Mouse (Mus musculus): ENCODE measurements around the gene Spred2. TPM values are rescaled to one million over a fixed set of nuclear protein-coding genes. Genes with fewer than 3 reads are reported as not detected.

The Spred2 gene
- polyA plus RNA-seq, 1 experiment from 2014 or later = 7.1 TPM

- WGBS = 78% methylated on average over 7 of the region's 7 CpGs
- no peak overlapping the region for H3K27ac ChIP-seq
- H3K9ac ChIP-seq = no peak overlapping the region
- no peak overlapping the region for H3K4me3 ChIP-seq (replicated peaks)
- no peaks in the 10 kb centered on the region for H3K27me3 ChIP-seq (replicated peaks)
- ATAC-seq = no peak
- H3K4me2 ChIP-seq (replicated peaks) = no peak overlapping the region
- no peaks in the 10 kb centered on the region for H3K4me1 ChIP-seq (replicated peaks)
- H3K36me3 ChIP-seq = no peaks in the 10 kb centered on the region
- H3K9me3 ChIP-seq = no peaks in the 10 kb centered on the region
Observed at GRCm38 (mm10) chr11:20035972-20036371, 111.8 kb downstream of the Spred2 start.

GRCm38 (mm10) chr11:20037739-20038138 lies 113.6 kb downstream of the Spred2 start:
- no peak for ATAC-seq
- Histone ChIP-seq H3K4me3 (replicated peaks) (no peak overlapping the region), H3K36me3 (no peaks in the 10 kb centered on the region), H3K9ac (no peak overlapping the region), H3K4me2 (replicated peaks) (no peak overlapping the region), H3K27me3 (replicated peaks) (no peaks in the 10 kb centered on the region), H3K9me3 (no peaks in the 10 kb centered on the region), H3K4me1 (replicated peaks) (peaks cover 6% of the 10 kb centered on the region; the same call in 1 of the 2 replicates), H3K27ac (no peak overlapping the region)
- WGBS = 87% methylated on average over 4 of the region's 4 CpGs

- H3K4me1 ChIP-seq (replicated peaks) = peaks cover 6% of the 10 kb centered on the region; the same call in 1 of the 2 replicates
- H3K9ac ChIP-seq = no peak overlapping the region
- no peaks in the 10 kb centered on the region for H3K9me3 ChIP-seq
- no peak for ATAC-seq
- WGBS = 39% methylated on average over 8 of the region's 8 CpGs
- no peak overlapping the region for H3K4me3 ChIP-seq (replicated peaks)
- H3K36me3 ChIP-seq = no peaks in the 10 kb centered on the region
- no peak overlapping the region for H3K4me2 ChIP-seq (replicated peaks)
- no peaks in the 10 kb centered on the region for H3K27me3 ChIP-seq (replicated peaks)
- no peak overlapping the region for H3K27ac ChIP-seq
Observed at GRCm38 (mm10) chr11:20038723-20039122, 114.5 kb downstream of the Spred2 start.

- Histone ChIP-seq H3K36me3 (no peaks in the 10 kb centered on the region), H3K9ac (no peak overlapping the region), H3K4me2 (replicated peaks) (no peak overlapping the region), H3K27ac (no peak overlapping the region), H3K4me3 (replicated peaks) (no peak overlapping the region), H3K27me3 (replicated peaks) (no peaks in the 10 kb centered on the region), H3K9me3 (no peaks in the 10 kb centered on the region), H3K4me1 (replicated peaks) (peaks cover 6% of the 10 kb centered on the region; the same call in 1 of the 2 replicates)
- 21% methylated on average over 6 of the region's 6 CpGs for WGBS
- ATAC-seq = peak; percentile 43
Observed at GRCm38 (mm10) chr11:20041164-20041920, 117.2 kb downstream of the Spred2 start.

GRCm38 (mm10) chr11:20042106-20042505 lies 117.9 kb downstream of the Spred2 start:
- Histone ChIP-seq H3K27me3 (replicated peaks) (no peaks in the 10 kb centered on the region), H3K36me3 (no peaks in the 10 kb centered on the region), H3K9ac (no peak overlapping the region), H3K4me1 (replicated peaks) (peaks cover 6% of the 10 kb centered on the region; the same call in 1 of the 2 replicates), H3K4me3 (replicated peaks) (no peak overlapping the region), H3K4me2 (replicated peaks) (no peak overlapping the region), H3K27ac (no peak overlapping the region), H3K9me3 (no peaks in the 10 kb centered on the region)
- ATAC-seq = no peak
- WGBS = 77% methylated on average over 4 of the region's 4 CpGs

GRCm38 (mm10) chr11:20043256-20043655 lies 119.1 kb downstream of the Spred2 start:
- no peak for ATAC-seq
- peaks cover 6% of the 10 kb centered on the region; the same call in 1 of the 2 replicates for H3K4me1 ChIP-seq (replicated peaks)
- no peak overlapping the region for H3K27ac ChIP-seq
- no peak overlapping the region for H3K4me3 ChIP-seq (replicated peaks)
- no peaks in the 10 kb centered on the region for H3K36me3 ChIP-seq
- no peaks in the 10 kb centered on the region for H3K27me3 ChIP-seq (replicated peaks)
- no peak overlapping the region for H3K4me2 ChIP-seq (replicated peaks)
- no peaks in the 10 kb centered on the region for H3K9me3 ChIP-seq
- WGBS = 81% methylated on average over 4 of the region's 4 CpGs
- H3K9ac ChIP-seq = no peak overlapping the region

GRCm38 (mm10) chr11:20045586-20045985 lies 121.4 kb downstream of the Spred2 start:
- H3K4me2 ChIP-seq (replicated peaks) = no peak overlapping the region
- H3K36me3 ChIP-seq = no peaks in the 10 kb centered on the region
- no peak overlapping the region for H3K9ac ChIP-seq
- H3K9me3 ChIP-seq = no peaks in the 10 kb centered on the region
- H3K4me3 ChIP-seq (replicated peaks) = no peak overlapping the region
- no peaks in the 10 kb centered on the region for H3K27me3 ChIP-seq (replicated peaks)
- 70% methylated on average over 3 of the region's 3 CpGs for WGBS
- no peak for ATAC-seq
- peaks cover 6% of the 10 kb centered on the region; the same call in 1 of the 2 replicates for H3K4me1 ChIP-seq (replicated peaks)
- no peak overlapping the region for H3K27ac ChIP-seq

GRCm38 (mm10) chr11:20052814-20053536 lies 128.8 kb downstream of the Spred2 start:
- Histone ChIP-seq H3K27ac (no peak overlapping the region), H3K27me3 (replicated peaks) (no peaks in the 10 kb centered on the region), H3K4me1 (replicated peaks) (no peaks in the 10 kb centered on the region), H3K36me3 (peaks cover 5% of the 10 kb centered on the region; the same call in 1 of the 2 replicates), H3K9me3 (no peaks in the 10 kb centered on the region), H3K9ac (no peak overlapping the region), H3K4me2 (replicated peaks) (no peak overlapping the region), H3K4me3 (replicated peaks) (no peak overlapping the region)
- ATAC-seq = no peak
- 52% methylated on average over 13 of the region's 13 CpGs for WGBS

- no peaks in the 10 kb centered on the region for H3K9me3 ChIP-seq
- 75% methylated on average over 3 of the region's 3 CpGs for WGBS
- H3K27me3 ChIP-seq (replicated peaks) = no peaks in the 10 kb centered on the region
- no peak overlapping the region for H3K4me3 ChIP-seq (replicated peaks)
- no peak overlapping the region for H3K27ac ChIP-seq
- H3K4me2 ChIP-seq (replicated peaks) = no peak overlapping the region
- no peaks in the 10 kb centered on the region for H3K4me1 ChIP-seq (replicated peaks)
- ATAC-seq = no peak
- peaks cover 5% of the 10 kb centered on the region; the same call in 1 of the 2 replicates for H3K36me3 ChIP-seq
- H3K9ac ChIP-seq = no peak overlapping the region
Observed at GRCm38 (mm10) chr11:20053951-20054350, 129.8 kb downstream of the Spred2 start.

- no peak for ATAC-seq
- H3K4me1 ChIP-seq (replicated peaks) = no peaks in the 10 kb centered on the region
- WGBS = 51% methylated on average over 5 of the region's 5 CpGs
Observed at GRCm38 (mm10) chr11:20054617-20055016, 130.4 kb downstream of the Spred2 start.

GRCm38 (mm10) chr11:20056168-20056567 lies 132.0 kb downstream of the Spred2 start:
- Histone ChIP-seq H3K27me3 (replicated peaks) (no peaks in the 10 kb centered on the region), H3K4me1 (replicated peaks) (no peaks in the 10 kb centered on the region), H3K4me3 (replicated peaks) (no peak overlapping the region), H3K4me2 (replicated peaks) (no peak overlapping the region), H3K27ac (no peak overlapping the region), H3K9ac (no peak overlapping the region), H3K36me3 (peaks cover 5% of the 10 kb centered on the region; the same call in 1 of the 2 replicates), H3K9me3 (no peaks in the 10 kb centered on the region)
- 88% methylated on average over 1 of the region's 1 CpGs for WGBS
- no peak for ATAC-seq

More at GRCm38 (mm10) chr11:20054617-20055016, 130.4 kb downstream of the Spred2 start:
- Histone ChIP-seq H3K4me2 (replicated peaks) (no peak overlapping the region), H3K4me3 (replicated peaks) (no peak overlapping the region), H3K9ac (no peak overlapping the region), H3K27ac (no peak overlapping the region), H3K36me3 (peaks cover 5% of the 10 kb centered on the region; the same call in 1 of the 2 replicates), H3K27me3 (replicated peaks) (no peaks in the 10 kb centered on the region), H3K9me3 (no peaks in the 10 kb centered on the region)

GRCm38 (mm10) chr11:20057429-20057828 lies 133.3 kb downstream of the Spred2 start:
- H3K9me3 ChIP-seq = no peaks in the 10 kb centered on the region
- peaks cover 5% of the 10 kb centered on the region; the same call in 1 of the 2 replicates for H3K36me3 ChIP-seq
- H3K27ac ChIP-seq = no peak overlapping the region
- H3K9ac ChIP-seq = no peak overlapping the region
- no peaks in the 10 kb centered on the region for H3K4me1 ChIP-seq (replicated peaks)
- H3K4me3 ChIP-seq (replicated peaks) = no peak overlapping the region
- H3K27me3 ChIP-seq (replicated peaks) = no peaks in the 10 kb centered on the region
- WGBS = 87% methylated on average over 2 of the region's 2 CpGs
- no peak for ATAC-seq
- no peak overlapping the region for H3K4me2 ChIP-seq (replicated peaks)

All from intestine, embryonic 15.5 days (tissue).